Mouse (Mus musculus): ENCODE measurements around the gene Gpatch8. TPM values are rescaled to one million over a fixed set of nuclear protein-coding genes. Genes with fewer than 3 reads are reported as not detected.
A peak's percentile ranks its signal among the peaks of the same experiment; 100 is the strongest.

Gpatch8 gene
- polyA plus RNA-seq, 1 experiment = 9.0 TPM

- Histone ChIP-seq H3K4me2 (ENCODE audit: low read depth) (peak overlapping the region; percentile 83), H3K4me3 (peak overlapping the region; percentile 93), H3K27me3 (ENCODE audit: control insufficient read depth, insufficient read depth, insufficient read length) (no peaks in the 10 kb centered on the region), H3K79me2 (ENCODE audit: control insufficient read depth, insufficient read depth) (no peaks in the 10 kb centered on the region), H3K36me3 (ENCODE audit: control insufficient read depth, insufficient read depth) (peaks cover 4% of the 10 kb centered on the region), H3ac (ENCODE audit: control insufficient read depth, insufficient read length) (no peak overlapping the region)
- peak in 2 of 3 experiments; percentile 55 to 71 for TF ChIP-seq MYOG (IDR thresholded peaks at IDR 0.05; ENCODE audit: control insufficient read depth in 1 of 3, insufficient read depth in 1 of 3, insufficient read length in 2 of 3, low read depth in 2 of 3)
- no peak for TF ChIP-seq E2F4 (IDR thresholded peaks at IDR 0.05; ENCODE audit: insufficient read depth)
- TF ChIP-seq POLR2A (IDR thresholded peaks at IDR 0.05; ENCODE audit: insufficient read length, low read depth) = peak; percentile 49
- no peak for TF ChIP-seq POLR2AphosphoS2 (IDR thresholded peaks at IDR 0.05; ENCODE audit: insufficient read length, low read depth)
- TF ChIP-seq TCF12 (IDR thresholded peaks at IDR 0.05; ENCODE audit: insufficient read depth, poor library complexity, severe bottlenecking) = no peak
- no peak for TF ChIP-seq TCF3 (IDR thresholded peaks at IDR 0.05; ENCODE audit: insufficient read length, low read depth)
- no peak for TF ChIP-seq USF1 (IDR thresholded peaks at IDR 0.05; ENCODE audit: low read depth)
- no peak for TF ChIP-seq MAX (IDR thresholded peaks at IDR 0.05; ENCODE audit: low read depth)
- peak in 1 of 3 experiments; percentile 62 for TF ChIP-seq MYOD1 (IDR thresholded peaks at IDR 0.05; ENCODE audit: control insufficient read depth in 1 of 3, insufficient read length in 2 of 3, low read depth in 2 of 3)
- no peak for TF ChIP-seq CEBPB (IDR thresholded peaks at IDR 0.05; ENCODE audit: insufficient read depth, poor library complexity, severe bottlenecking)
- no peak for TF ChIP-seq REST (IDR thresholded peaks at IDR 0.05; ENCODE audit: insufficient read depth, insufficient read length)
- TF ChIP-seq SRF (IDR thresholded peaks at IDR 0.05; ENCODE audit: control insufficient read depth, insufficient read length, low read depth) = no peak
These were observed 123.3 kb downstream of the Gpatch8 start for GRCm38 (mm10) chr11:102432896-102433295.

- TF ChIP-seq POLR2A (IDR thresholded peaks at IDR 0.05; ENCODE audit: insufficient read length, low read depth) (peak; percentile 22), SRF (IDR thresholded peaks at IDR 0.05; ENCODE audit: control insufficient read depth, insufficient read length, low read depth) (no peak), USF1 (IDR thresholded peaks at IDR 0.05; ENCODE audit: low read depth) (peak; percentile 66)
- peaks cover 4% of the 10 kb centered on the region for H3K36me3 ChIP-seq (ENCODE audit: control insufficient read depth, insufficient read depth)
- peak overlapping the region; percentile 83 for H3K4me2 ChIP-seq (ENCODE audit: low read depth)
- H3K27me3 ChIP-seq (ENCODE audit: control insufficient read depth, insufficient read depth, insufficient read length) = no peaks in the 10 kb centered on the region
- no peak overlapping the region for H3ac ChIP-seq (ENCODE audit: control insufficient read depth, insufficient read length)
- no peaks in the 10 kb centered on the region for H3K79me2 ChIP-seq (ENCODE audit: control insufficient read depth, insufficient read depth)
- peak overlapping the region; percentile 93 for H3K4me3 ChIP-seq
These were observed 123.9 kb downstream of the Gpatch8 start for GRCm38 (mm10) chr11:102432115-102432843.

- Histone ChIP-seq H3K79me2 (ENCODE audit: control insufficient read depth, insufficient read depth) (no peaks in the 10 kb centered on the region), H3K27me3 (ENCODE audit: control insufficient read depth, insufficient read depth, insufficient read length) (no peaks in the 10 kb centered on the region), H3ac (ENCODE audit: control insufficient read depth, insufficient read length) (no peak overlapping the region), H3K4me3 (peak overlapping the region; percentile 93), H3K36me3 (ENCODE audit: control insufficient read depth, insufficient read depth) (peaks cover 4% of the 10 kb centered on the region), H3K4me2 (ENCODE audit: low read depth) (peak overlapping the region; percentile 83)
- TF ChIP-seq TCF12 (IDR thresholded peaks at IDR 0.05; ENCODE audit: insufficient read depth, poor library complexity, severe bottlenecking) = no peak
- TF ChIP-seq REST (IDR thresholded peaks at IDR 0.05; ENCODE audit: insufficient read depth, insufficient read length) = no peak
- TF ChIP-seq MAX (IDR thresholded peaks at IDR 0.05; ENCODE audit: low read depth) = no peak
- TF ChIP-seq CEBPB (IDR thresholded peaks at IDR 0.05; ENCODE audit: insufficient read depth, poor library complexity, severe bottlenecking) = no peak
- TF ChIP-seq SRF (IDR thresholded peaks at IDR 0.05; ENCODE audit: control insufficient read depth, insufficient read length, low read depth) = no peak
- no peak for TF ChIP-seq TCF3 (IDR thresholded peaks at IDR 0.05; ENCODE audit: insufficient read length, low read depth)
- TF ChIP-seq E2F4 (IDR thresholded peaks at IDR 0.05; ENCODE audit: insufficient read depth) = no peak
- TF ChIP-seq POLR2AphosphoS2 (IDR thresholded peaks at IDR 0.05; ENCODE audit: insufficient read length, low read depth) = no peak
These were observed 124.5 kb downstream of the Gpatch8 start for GRCm38 (mm10) chr11:102431728-102432114.

- peak overlapping the region; percentile 74 for H3K4me2 ChIP-seq (ENCODE audit: low read depth)
- H3K4me3 ChIP-seq = peak overlapping the region; percentile 93
- no peak overlapping the region for H3ac ChIP-seq (ENCODE audit: control insufficient read depth, insufficient read length)
- TF ChIP-seq SRF (IDR thresholded peaks at IDR 0.05; ENCODE audit: control insufficient read depth, insufficient read length, low read depth) = no peak
- no peak for TF ChIP-seq MAX (IDR thresholded peaks at IDR 0.05; ENCODE audit: low read depth)
- no peak for TF ChIP-seq E2F4 (IDR thresholded peaks at IDR 0.05; ENCODE audit: insufficient read depth)
- no peak for TF ChIP-seq POLR2A (IDR thresholded peaks at IDR 0.05; ENCODE audit: insufficient read length, low read depth)
- TF ChIP-seq TCF12 (IDR thresholded peaks at IDR 0.05; ENCODE audit: insufficient read depth, poor library complexity, severe bottlenecking) = no peak
- TF ChIP-seq POLR2AphosphoS2 (IDR thresholded peaks at IDR 0.05; ENCODE audit: insufficient read length, low read depth) = no peak
- no peak for TF ChIP-seq MYOG (IDR thresholded peaks at IDR 0.05; ENCODE audit: control insufficient read depth in 1 of 3, insufficient read depth in 1 of 3, insufficient read length in 2 of 3, low read depth in 2 of 3)
- no peak for TF ChIP-seq TCF3 (IDR thresholded peaks at IDR 0.05; ENCODE audit: insufficient read length, low read depth)
- TF ChIP-seq MYOD1 (IDR thresholded peaks at IDR 0.05; ENCODE audit: control insufficient read depth in 1 of 3, insufficient read length in 2 of 3, low read depth in 2 of 3) = no peak
- no peak for TF ChIP-seq CEBPB (IDR thresholded peaks at IDR 0.05; ENCODE audit: insufficient read depth, poor library complexity, severe bottlenecking)
- no peak for TF ChIP-seq USF1 (IDR thresholded peaks at IDR 0.05; ENCODE audit: low read depth)
- no peak for TF ChIP-seq REST (IDR thresholded peaks at IDR 0.05; ENCODE audit: insufficient read depth, insufficient read length)
- no peaks in the 10 kb centered on the region for H3K79me2 ChIP-seq (ENCODE audit: control insufficient read depth, insufficient read depth)
- no peaks in the 10 kb centered on the region for H3K27me3 ChIP-seq (ENCODE audit: control insufficient read depth, insufficient read depth, insufficient read length)
- H3K36me3 ChIP-seq (ENCODE audit: control insufficient read depth, insufficient read depth) = peaks cover 4% of the 10 kb centered on the region
These were observed 125.1 kb downstream of the Gpatch8 start for GRCm38 (mm10) chr11:102431018-102431645.

Data from myocyte (in vitro differentiated cells).